Comparison of ENCODE assay signal across 9 mouse cellular contexts in the genomic region with DNA sequence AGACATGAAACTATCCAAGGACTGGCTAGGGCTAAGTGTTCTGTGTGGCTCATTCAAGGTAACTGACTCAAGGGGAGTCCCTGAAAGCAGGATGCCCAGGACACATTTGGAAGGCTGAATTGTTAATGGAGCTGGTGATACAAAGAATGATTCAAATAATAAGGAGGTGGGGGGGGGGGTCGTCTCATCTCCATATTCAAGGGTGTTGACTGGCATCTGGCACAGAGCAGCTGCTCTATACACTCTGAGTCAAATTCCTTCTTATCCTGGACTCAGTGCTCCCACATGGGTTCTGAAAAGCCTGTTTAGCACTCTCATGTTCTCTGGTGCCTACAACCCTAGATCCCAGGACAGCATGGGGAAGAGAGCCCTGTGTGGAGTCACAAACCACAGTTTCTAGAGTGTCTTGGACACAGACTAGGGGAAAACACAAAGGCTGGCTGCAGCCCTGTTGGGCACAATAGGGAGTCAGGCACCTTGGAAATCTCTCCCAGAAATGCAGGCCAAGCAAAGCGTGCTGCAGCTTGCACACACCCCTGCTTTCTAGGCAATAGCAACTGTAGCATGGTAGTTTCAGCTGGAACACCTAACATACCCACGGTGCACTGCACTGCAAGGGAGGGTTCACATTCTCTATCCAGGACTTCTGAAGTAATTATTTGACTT. TPM values are rescaled to one million over a fixed set of nuclear protein-coding genes. Genes with fewer than 3 reads are reported as not detected.
A peak's percentile ranks its signal among the peaks of the same experiment; 100 is the strongest.
DNase-seq lines count a peak whose midpoint lies in the region; ATAC-seq lines count a peak whose summit lies in the region.
"Had no signal": no experiment of that assay in that cellular context is flagged by ENCODE, and none has a peak within 500 bp of the region (broad histone marks: within the 10 kb centered on the region; RNA-seq: fewer than 3 reads in every experiment).

No protein-coding gene starts in this region.

- peak overlapping the region; percentile 30; the same call in 1 of the 2 replicates for H3K27ac ChIP-seq in kidney, embryonic 14.5 days (ENCODE audit: low read depth, low read length)
- peak overlapping the region; percentile 25 for H3K27ac ChIP-seq in forebrain, embryonic 13.5 days
- H3K27ac ChIP-seq in liver, embryonic 13.5 days, result peak overlapping the region; percentile 88

- no peaks in the 10 kb centered on the region for H3K9me3 ChIP-seq in kidney, embryonic 14.5 days (ENCODE audit: control insufficient read depth, low read length)
- no peaks in the 10 kb centered on the region for H3K9me3 ChIP-seq in forebrain, embryonic 13.5 days (replicated peaks)
- H3K9me3 ChIP-seq in liver, embryonic 13.5 days (replicated peaks), result no peaks in the 10 kb centered on the region

- 64% methylated on average over 3 of the region's 3 CpGs for WGBS in kidney, embryonic 14.5 days
- 50% methylated on average over 3 of the region's 3 CpGs for WGBS in forebrain, embryonic 13.5 days
- 65% methylated on average over 3 of the region's 3 CpGs for WGBS in liver, embryonic 13.5 days (ENCODE audit: insufficient replicate concordance)

- no peak overlapping the region for H3K4me3 ChIP-seq in kidney, embryonic 14.5 days (ENCODE audit: low read length)
- no peak overlapping the region for H3K4me3 ChIP-seq in forebrain, embryonic 13.5 days
- no peak overlapping the region for H3K4me3 ChIP-seq in liver, embryonic 13.5 days (replicated peaks)

- no peak overlapping the region for H3K9ac ChIP-seq in kidney, embryonic 14.5 days (ENCODE audit: low read depth, low read length)
- H3K9ac ChIP-seq in forebrain, embryonic 13.5 days, result no peak overlapping the region
- peak overlapping the region; percentile 18; the same call in 1 of the 2 replicates for H3K9ac ChIP-seq in liver, embryonic 13.5 days

- H3K27me3 ChIP-seq in kidney, embryonic 14.5 days (ENCODE audit: control insufficient read depth, insufficient read depth, low read length), result no peaks in the 10 kb centered on the region
- H3K27me3 ChIP-seq in forebrain, embryonic 13.5 days, result no peaks in the 10 kb centered on the region
- H3K27me3 ChIP-seq in liver, embryonic 13.5 days, result peaks cover 34% of the 10 kb centered on the region

- H3K4me2 ChIP-seq in kidney, embryonic 14.5 days (replicated peaks; ENCODE audit: low read depth, low read length), result no peak overlapping the region
- H3K4me2 ChIP-seq in forebrain, embryonic 13.5 days, result no peak overlapping the region
- H3K4me2 ChIP-seq in liver, embryonic 13.5 days, result no peak overlapping the region

- DNase-seq in adrenal gland, adult 8-10 months, result peak; percentile 49
- no peak for DNase-seq in adrenal gland, postnatal 4 days (ENCODE audit: low spot score in 2 of 2)
- DNase-seq in kidney, adult 11 months, result no peak
- DNase-seq in liver, embryonic 13.5 days, result no peak
- no peak for DNase-seq in natural killer cell, adult 2 months (ENCODE audit: low spot score in 2 of 2)
- DNase-seq in left cerebral cortex, adult 11 months (ENCODE audit: low spot score), result no peak
- DNase-seq: layer of hippocampus, adult 9-11 months had no signal

- ATAC-seq in kidney, embryonic 14.5 days (ENCODE audit: low FRiP score, low TSS enrichment), result no peak
- no peak for ATAC-seq in forebrain, embryonic 13.5 days
- no peak for ATAC-seq in liver, embryonic 13.5 days (ENCODE audit: low read depth)

- H3K36me3 ChIP-seq in kidney, embryonic 14.5 days (ENCODE audit: control insufficient read depth, insufficient read depth, low read length), result no peaks in the 10 kb centered on the region
- H3K36me3 ChIP-seq in forebrain, embryonic 13.5 days (ENCODE audit: poor library complexity, severe bottlenecking), result no peaks in the 10 kb centered on the region
- no peaks in the 10 kb centered on the region for H3K36me3 ChIP-seq in liver, embryonic 13.5 days

- peaks cover 54% of the 10 kb centered on the region for H3K4me1 ChIP-seq in kidney, embryonic 14.5 days (ENCODE audit: control insufficient read depth, insufficient read depth, low read length)
- H3K4me1 ChIP-seq in forebrain, embryonic 13.5 days, result peaks cover 65% of the 10 kb centered on the region
- peaks cover 75% of the 10 kb centered on the region for H3K4me1 ChIP-seq in liver, embryonic 13.5 days (replicated peaks)

RNA-seq across cellular contexts. Expression of a gene that starts 16.3 kb away (rescaled TPM):
- 1 to 10 TPM; 1.3 to 2.8 (median 2.1) TPM for total RNA-seq in adrenal gland, adult 8-10 months (2022)
- total RNA-seq in adrenal gland, postnatal 4 days (2021), result 10 to 100 TPM; 17.9 to 18.2 TPM
- 59.2 and 85.4 TPM in 2 replicates for polyA plus RNA-seq in kidney, embryonic 14.5 days (2014; fragmentation: Nextera tagmentation; extraction: Ambion mirVana)
- 51.5 and 55.5 TPM in 2 replicates for polyA plus RNA-seq in forebrain, embryonic 13.5 days (2015; fragmentation: Nextera tagmentation; extraction: Ambion mirVana)
- polyA plus RNA-seq in liver, embryonic 13.5 days (2015; fragmentation: Nextera tagmentation; extraction: Ambion mirVana), result 107 and 133 TPM in 2 replicates

Comparison
In these comparisons a context has a peak if more than half of its experiments do, and no peak if none do; other contexts are left out.
1. H3K27ac ChIP-seq: peak in every context shown above with its lines; median percentile 88 in liver, embryonic 13.5 days; 30 in kidney, embryonic 14.5 days; 25 in forebrain, embryonic 13.5 days.